Mouse (Mus musculus) small intestine, adult 2 months (tissue): ENCODE data around the gene Nr1d2.
"Not testable (repeated sequence)": the region's sequence is repeated elsewhere in the genome, so short reads cannot be mapped to it uniquely, and the experiment has no call there.

Experiments used
- CTCF ChIP-seq: fragments of 200-500 bp; IDR thresholded peaks from 2 replicates; pipeline ENCODE4 v1.5.1; 2012; ENCODE audit warnings: low read depth, mild to moderate bottlenecking, control low read depth, inconsistent platforms, low read length, moderate library complexity, mixed read lengths; ENCODE audit not compliant: insufficient replicate concordance, insufficient read length; ENCODE audit errors: extremely low read depth
- POLR2A ChIP-seq: fragments of 200-500 bp; IDR thresholded peaks from 2 replicates; pipeline ENCODE4 v1.6.1; 2012; ENCODE audit warnings: low read depth, mild to moderate bottlenecking, control low read depth, inconsistent platforms, low read length, moderate library complexity

- TF ChIP-seq POLR2A, CTCF: not testable (repeated sequence)
Observed at GRCm38 (mm10) chr14:18236496-18237235, 2.3 kb downstream of the Nr1d2 start.
